8 mouse cellular contexts compared by ENCODE assay signal in genomic region chr14:120263380-120264135, GRCm38 (mm10). TPM values are rescaled to one million over a fixed set of nuclear protein-coding genes. Genes with fewer than 3 reads are reported as not detected.
DNase-seq lines count a peak whose midpoint lies in the region; ATAC-seq and TF ChIP-seq lines count a peak whose summit lies in the region.

No protein-coding gene starts in this region.

- DNase-seq in hindbrain, embryonic 11.5 days (ENCODE audit: low spot score): peak; percentile 63
- DNase-seq in hindbrain, embryonic 14.5 days (ENCODE audit: low spot score): no peak
- DNase-seq in urinary bladder, postnatal 25 days (ENCODE audit: low spot score): peak; percentile 68
- no peak for DNase-seq in urinary bladder, adult 18-20 months (ENCODE audit: low spot score in 2 of 2)
- peak; percentile 54 to 66 for DNase-seq in cerebellum, adult 2 months
- peak; percentile 74 to 78 for DNase-seq in kidney, postnatal 4 days
- peak; percentile 50 for DNase-seq in thymus, postnatal 14 days
- DNase-seq in left cerebral cortex, adult 8-10 months (ENCODE audit: low spot score in 2 of 2): no peak

- no peaks in the 10 kb centered on the region for H3K9me3 ChIP-seq in hindbrain, embryonic 11.5 days (ENCODE audit: control insufficient read depth, low read length)
- H3K9me3 ChIP-seq in hindbrain, embryonic 14.5 days (ENCODE audit: control insufficient read depth, low read length): no peaks in the 10 kb centered on the region

- H3K4me2 ChIP-seq in hindbrain, embryonic 11.5 days (replicated peaks; ENCODE audit: low read depth, low read length): no peak overlapping the region
- H3K4me2 ChIP-seq in hindbrain, embryonic 14.5 days (replicated peaks): no peak overlapping the region

- H3K9ac ChIP-seq in hindbrain, embryonic 11.5 days (ENCODE audit: low read depth, low read length): no peak overlapping the region
- no peak overlapping the region for H3K9ac ChIP-seq in hindbrain, embryonic 14.5 days

- no peak overlapping the region for H3K4me3 ChIP-seq in hindbrain, embryonic 11.5 days (ENCODE audit: low read depth, low read length)
- no peak overlapping the region for H3K4me3 ChIP-seq in hindbrain, embryonic 14.5 days (replicated peaks; ENCODE audit: low read length)
- H3K4me3 ChIP-seq in cerebellum, adult 2 months (replicated peaks; ENCODE audit: insufficient read depth, low read depth, low read length): no peak overlapping the region

- H3K27me3 ChIP-seq in hindbrain, embryonic 11.5 days (ENCODE audit: control insufficient read depth, insufficient read depth, low read length): no peaks in the 10 kb centered on the region
- no peaks in the 10 kb centered on the region for H3K27me3 ChIP-seq in hindbrain, embryonic 14.5 days (ENCODE audit: control insufficient read depth, insufficient read depth, low read length)
- H3K27me3 ChIP-seq in cerebellum, adult 2 months (ENCODE audit: control insufficient read depth, insufficient read depth, low read length): no peaks in the 10 kb centered on the region

- peak; percentile 76 for TF ChIP-seq CTCF in cerebellum, adult 2 months (IDR thresholded peaks at IDR 0.05; ENCODE audit: borderline replicate concordance, insufficient read depth, low read depth, low read length)

- H3K4me1 ChIP-seq in hindbrain, embryonic 11.5 days (replicated peaks; ENCODE audit: control insufficient read depth, insufficient read depth, low read length): no peaks in the 10 kb centered on the region
- H3K4me1 ChIP-seq in hindbrain, embryonic 14.5 days (replicated peaks; ENCODE audit: control insufficient read depth, insufficient read depth, low read length): no peaks in the 10 kb centered on the region
- no peaks in the 10 kb centered on the region for H3K4me1 ChIP-seq in cerebellum, adult 2 months (ENCODE audit: control insufficient read depth, insufficient read depth, low read length)

- no peak for TF ChIP-seq POLR2A in cerebellum, adult 2 months (IDR thresholded peaks at IDR 0.05; ENCODE audit: borderline replicate concordance, insufficient read depth, low read length)

- H3K27ac ChIP-seq in hindbrain, embryonic 11.5 days (ENCODE audit: low read depth, low read length): no peak overlapping the region
- no peak overlapping the region for H3K27ac ChIP-seq in hindbrain, embryonic 14.5 days
- no peak overlapping the region for H3K27ac ChIP-seq in cerebellum, adult 2 months (ENCODE audit: insufficient read depth, low read length)

- no peaks in the 10 kb centered on the region for H3K36me3 ChIP-seq in hindbrain, embryonic 11.5 days (ENCODE audit: control insufficient read depth, insufficient read depth, low read length)
- no peaks in the 10 kb centered on the region for H3K36me3 ChIP-seq in hindbrain, embryonic 14.5 days (replicated peaks; ENCODE audit: control insufficient read depth, insufficient read depth)

- no peak for ATAC-seq in hindbrain, embryonic 11.5 days (ENCODE audit: low FRiP score)
- no peak for ATAC-seq in hindbrain, embryonic 14.5 days (ENCODE audit: low FRiP score)

- WGBS in hindbrain, embryonic 11.5 days: 80% methylated on average over 11 of the region's 11 CpGs
- WGBS in hindbrain, embryonic 14.5 days: 79% methylated on average over 11 of the region's 11 CpGs
- WGBS in cerebellum, adult 2 months: 81% methylated on average over 11 of the region's 11 CpGs

RNA-seq across cellular contexts. Expression of gene Mbnl2, which starts 11.9 kb away (rescaled TPM):
- 44.7 and 50.1 TPM in 2 replicates for polyA plus RNA-seq in hindbrain, embryonic 11.5 days (2014; fragmentation: Nextera tagmentation; extraction: Ambion mirVana)
- polyA plus RNA-seq in hindbrain, embryonic 14.5 days (2014; fragmentation: Nextera tagmentation; extraction: Ambion mirVana): 24.4 and 29.7 TPM in 2 replicates
- 163 and 176 TPM in 2 replicates for polyA plus RNA-seq in cerebellum, adult 2 months (2012; rRNA removed)
- 100 to 1,000 TPM; 222 to 278 (median 250) TPM for total RNA-seq in left cerebral cortex, adult 8-10 months (2022)

Comparison
In these comparisons a context has a peak if more than half of its experiments do, and no peak if none do; other contexts are left out.
1. DNase-seq: peak in hindbrain, embryonic 11.5 days (single experiment), urinary bladder, postnatal 25 days (single experiment), cerebellum, adult 2 months (2 of 2), kidney, postnatal 4 days (2 of 2) and thymus, postnatal 14 days (single experiment); none in hindbrain, embryonic 14.5 days (single experiment), urinary bladder, adult 18-20 months (0 of 2) and left cerebral cortex, adult 8-10 months (0 of 2).